Mouse (Mus musculus) thymus, postnatal 14 days (tissue): Measurements from ENCODE around the gene Man2a2.
"Not testable (repeated sequence)": the region's sequence is repeated elsewhere in the genome, so short reads cannot be mapped to it uniquely, and the experiment has no call there.

Source experiments
- DNase-seq: peaks from one replicate; pipeline ENCODE4 v3.0.0; 2021

Gene Man2a2

GRCm38 (mm10) chr7:80398654-80399444 lies 27.7 kb upstream of the Man2a2 start:
- no peak for DNase-seq

- DNase-seq = no peak
Measured at GRCm38 (mm10) chr7:80397986-80398385, 26.8 kb upstream of the Man2a2 start.

GRCm38 (mm10) chr7:80396427-80396826 lies 25.3 kb upstream of the Man2a2 start:
- not testable (repeated sequence) for DNase-seq

GRCm38 (mm10) chr7:80394600-80394999 lies 23.4 kb upstream of the Man2a2 start:
- no peak for DNase-seq

GRCm38 (mm10) chr7:80392119-80392518 lies 20.9 kb upstream of the Man2a2 start:
- no peak for DNase-seq

- no peak for DNase-seq
Measured at GRCm38 (mm10) chr7:80387633-80388543, 16.7 kb upstream of the Man2a2 start, which contains the start of gene Fes. Gene Fes, minus strand, starts transcription at chr7:80387946.

- no peak for DNase-seq
Measured at GRCm38 (mm10) chr7:80387033-80387632, 16.0 kb upstream of the Man2a2 start.

- DNase-seq = peak; percentile 90
Measured at GRCm38 (mm10) chr7:80386235-80386930, 15.2 kb upstream of the Man2a2 start.

- no peak for DNase-seq
Measured at GRCm38 (mm10) chr7:80382919-80383318, 11.7 kb upstream of the Man2a2 start.

GRCm38 (mm10) chr7:80379531-80379930 lies 8.4 kb upstream of the Man2a2 start:
- peak; percentile 67 for DNase-seq

- peak; percentile 71 for DNase-seq
Measured at GRCm38 (mm10) chr7:80377471-80377870, 6.3 kb upstream of the Man2a2 start.

GRCm38 (mm10) chr7:80376192-80376591 lies 5.0 kb upstream of the Man2a2 start:
- no peak for DNase-seq

GRCm38 (mm10) chr7:80375376-80376039 lies 4.3 kb upstream of the Man2a2 start:
- DNase-seq = peak; percentile 30

- DNase-seq = no peak
Measured at GRCm38 (mm10) chr7:80374733-80375132, 3.6 kb upstream of the Man2a2 start.

GRCm38 (mm10) chr7:80374280-80374679 lies 3.1 kb upstream of the Man2a2 start:
- no peak for DNase-seq

- DNase-seq = peak; percentile 47
Measured at GRCm38 (mm10) chr7:80373850-80374249, 2.7 kb upstream of the Man2a2 start.

GRCm38 (mm10) chr7:80373352-80373751 lies 2.2 kb upstream of the Man2a2 start:
- DNase-seq = no peak

GRCm38 (mm10) chr7:80372667-80373066 lies 1.5 kb upstream of the Man2a2 start:
- DNase-seq = peak; percentile 50

GRCm38 (mm10) chr7:80372166-80372565 lies 991 bp upstream of the Man2a2 start:
- no peak for DNase-seq

GRCm38 (mm10) chr7:80370649-80371040 lies 530 bp downstream of the Man2a2 start:
- DNase-seq = peak; percentile 90

- peak; percentile 32 for DNase-seq
Measured at GRCm38 (mm10) chr7:80369967-80370431, 1.2 kb downstream of the Man2a2 start.

GRCm38 (mm10) chr7:80369461-80369860 lies 1.7 kb downstream of the Man2a2 start:
- DNase-seq = no peak
